Mouse (Mus musculus) lung, embryonic 16.5 days (tissue): ENCODE data around the gene Pdzd8. TPM values are rescaled to one million over a fixed set of nuclear protein-coding genes. Genes with fewer than 3 reads are reported as not detected.
A peak's percentile ranks its signal among the peaks of the same experiment; 100 is the strongest.

ENCODE experiments used
- ATAC-seq: fragments of 200-750 bp; cut with Nextera tagmentation; 2 replicates; pipeline ENCODE4 v1.8.0; 2017; ENCODE audit warnings: low read depth, mild to moderate bottlenecking, moderate library complexity
- H3K27ac ChIP-seq: fragments of 300-500 bp; sonication (generic); 2 replicates; pipeline ENCODE4 v1.5.1; 2014; ENCODE audit warnings: mild to moderate bottlenecking, control low read depth, low read length
- H3K27me3 ChIP-seq: fragments of 300-500 bp; sonication (generic); 2 replicates; pipeline ENCODE4 v1.6.1; 2014; ENCODE audit warnings: low read depth, low read length, mixed read lengths; ENCODE audit not compliant: control insufficient read depth, insufficient read depth
- H3K36me3 ChIP-seq: fragments of 300-500 bp; sonication (generic); 2 replicates; pipeline ENCODE4 v1.6.1; 2014; ENCODE audit warnings: low read length; ENCODE audit not compliant: control insufficient read depth, insufficient read depth
- H3K4me1 ChIP-seq: fragments of 300-500 bp; sonication (generic); replicated peaks from 2 replicates; pipeline ENCODE4 v1.6.1; 2014; ENCODE audit warnings: low read length, mixed read lengths; ENCODE audit not compliant: control insufficient read depth, insufficient read depth
- H3K4me2 ChIP-seq: fragments of 300-500 bp; sonication (generic); 2 replicates; pipeline ENCODE4 v1.6.1; 2014; ENCODE audit warnings: low read depth, low read length, control low read depth
- H3K4me3 ChIP-seq: fragments of 300-500 bp; sonication (generic); 2 replicates; pipeline ENCODE4 v1.5.1; 2014; ENCODE audit warnings: mild to moderate bottlenecking, low read length, control low read depth
- H3K9ac ChIP-seq: fragments of 300-500 bp; sonication (generic); 2 replicates; pipeline ENCODE4 v1.6.1; 2014; ENCODE audit warnings: low read length, control low read depth
- H3K9me3 ChIP-seq: fragments of 300-500 bp; sonication (generic); 2 replicates; pipeline ENCODE4 v1.6.1; 2016; ENCODE audit warnings: low read length; ENCODE audit not compliant: control insufficient read depth
- WGBS: fragments of 180-500 bp; shearing (Covaris S2); extraction: QIAGEN DNeasy Blood & Tissue Kit; methylation state at CpG from one replicate; pipeline ENCODE4 v1.1.7; 2014; 5-methylcytosine and 5-hydroxymethylcytosine counted together
- polyA plus RNA-seq: library from polyadenylated mRNA; unstranded; fragments of >200 nt; fragmentation: Nextera tagmentation; extraction: Ambion mirVana; gene quantifications from 2 replicates; pipeline ENCODE4 v1.2.1, GENCODE M21; 2015

The Pdzd8 gene
- polyA plus RNA-seq, 1 experiment from 2014 or later = 7.2 TPM

DNA sequence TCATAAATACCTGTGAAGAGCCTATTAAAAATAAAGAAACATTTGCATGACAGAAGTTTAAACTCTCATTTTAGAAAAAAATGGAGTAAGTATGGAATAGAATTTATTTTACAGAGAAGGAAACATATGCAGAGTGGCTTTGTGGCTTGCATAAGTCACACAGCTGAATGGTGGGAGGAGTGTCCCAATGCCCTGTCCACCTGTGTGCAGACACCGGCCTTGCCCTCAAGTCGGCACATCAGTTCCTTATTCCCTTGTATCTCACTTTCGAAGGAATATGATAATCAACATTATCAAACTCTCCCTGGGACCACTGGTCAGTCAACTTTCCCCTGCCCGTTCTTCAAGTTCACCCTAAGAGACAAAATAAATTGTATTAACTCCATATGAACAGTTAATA lies 12.3 kb upstream of the Pdzd8 start:
- Histone ChIP-seq H3K36me3 (no peaks in the 10 kb centered on the region), H3K4me1 (no peaks in the 10 kb centered on the region), H3K9ac (no peak overlapping the region), H3K27ac (no peak overlapping the region), H3K4me3 (no peak overlapping the region), H3K4me2 (no peak overlapping the region), H3K27me3 (no peaks in the 10 kb centered on the region), H3K9me3 (no peaks in the 10 kb centered on the region)
- no peak for ATAC-seq
- 78% methylated on average over 4 of the region's 4 CpGs for WGBS

DNA sequence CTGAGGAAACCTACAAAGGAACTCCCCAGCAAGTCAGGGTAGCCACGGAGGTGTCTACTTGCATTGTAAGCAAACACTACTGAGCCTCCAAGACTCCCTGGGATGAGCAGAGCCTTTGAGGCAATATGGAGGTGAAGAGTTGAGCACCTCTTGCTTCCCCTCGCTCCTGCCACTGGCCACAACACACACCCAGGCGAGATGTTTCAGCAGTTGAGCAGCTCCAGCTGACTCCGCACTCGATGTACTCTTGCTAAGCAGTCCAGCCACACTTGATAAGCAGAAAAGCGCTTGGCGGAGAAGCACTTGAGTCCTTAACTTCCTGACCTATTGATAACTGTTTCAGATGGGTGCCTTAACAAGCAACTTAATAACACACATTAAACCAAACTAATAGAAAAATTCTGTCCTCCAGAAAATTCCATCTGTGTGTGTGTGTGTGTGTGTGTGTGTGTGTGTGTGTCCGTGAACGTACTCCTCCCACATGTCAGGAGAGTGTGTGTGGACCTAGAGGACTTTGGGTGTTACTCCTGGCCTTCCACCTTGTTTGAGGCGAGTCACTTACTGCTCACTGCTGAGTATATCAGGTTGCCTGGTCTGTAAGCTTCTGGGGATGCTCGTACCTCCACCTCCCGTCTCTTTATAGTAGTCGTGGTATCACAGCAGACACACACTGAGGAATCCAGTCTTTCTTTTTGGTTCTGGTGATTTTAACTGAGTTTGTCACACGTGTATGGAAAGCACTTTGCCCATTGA lies 11.4 kb upstream of the Pdzd8 start:
- Histone ChIP-seq H3K4me3 (no peak overlapping the region), H3K27me3 (no peaks in the 10 kb centered on the region), H3K27ac (no peak overlapping the region), H3K9me3 (no peaks in the 10 kb centered on the region), H3K9ac (no peak overlapping the region), H3K36me3 (no peaks in the 10 kb centered on the region), H3K4me2 (no peak overlapping the region), H3K4me1 (no peaks in the 10 kb centered on the region)
- 42% methylated on average over 14 of the region's 14 CpGs for WGBS
- no peak for ATAC-seq

DNA sequence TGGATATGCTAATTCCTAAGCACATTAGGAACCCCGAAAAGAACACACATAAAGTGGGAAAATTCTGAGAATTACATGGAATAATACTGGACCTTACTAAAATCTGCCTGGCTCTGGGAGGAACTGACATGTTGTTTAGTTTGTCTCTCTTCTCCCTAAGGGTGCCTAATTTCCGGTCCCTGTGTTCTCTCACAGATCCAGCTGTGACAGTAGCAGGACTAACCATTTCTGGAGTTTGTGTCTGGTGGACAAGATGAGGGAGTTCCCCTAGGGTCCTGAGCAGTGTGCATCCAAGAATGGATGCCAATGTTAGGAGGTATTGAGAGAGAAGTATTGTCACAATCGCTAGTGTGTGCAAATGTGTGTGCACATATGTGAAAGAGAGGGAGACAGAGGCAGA lies 10.8 kb upstream of the Pdzd8 start:
- no peaks in the 10 kb centered on the region for H3K9me3 ChIP-seq
- H3K4me2 ChIP-seq = no peak overlapping the region

DNA sequence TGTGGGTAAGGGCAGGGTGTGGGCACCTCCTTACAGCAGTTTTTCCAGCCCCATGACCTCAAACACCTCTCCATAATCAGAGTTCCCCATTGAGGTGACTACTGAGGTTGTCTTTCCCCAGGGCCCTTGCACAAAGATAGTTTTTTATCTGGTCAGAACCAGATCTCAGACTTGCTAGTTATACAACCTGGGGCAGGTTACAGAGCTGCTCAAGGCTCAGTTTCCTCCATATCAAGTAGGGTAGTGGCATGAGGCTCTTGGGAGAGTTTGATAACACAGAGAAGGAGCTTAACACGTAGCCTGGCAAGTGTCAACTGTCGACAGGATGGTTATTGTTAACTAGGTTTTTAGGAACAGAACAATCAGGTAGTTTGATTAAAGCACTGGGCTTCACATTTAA lies 9.3 kb upstream of the Pdzd8 start:
- Histone ChIP-seq H3K27me3 (no peaks in the 10 kb centered on the region), H3K36me3 (no peaks in the 10 kb centered on the region), H3K4me2 (no peak overlapping the region), H3K9ac (no peak overlapping the region), H3K4me1 (no peaks in the 10 kb centered on the region), H3K4me3 (no peak overlapping the region), H3K27ac (no peak overlapping the region), H3K9me3 (no peaks in the 10 kb centered on the region)
- no peak for ATAC-seq
- WGBS = 31% methylated on average over 2 of the region's 2 CpGs

More for the DNA sequence above, 10.8 kb upstream of the Pdzd8 start:
- Histone ChIP-seq H3K4me3 (no peak overlapping the region), H3K4me1 (no peaks in the 10 kb centered on the region), H3K27me3 (no peaks in the 10 kb centered on the region), H3K36me3 (no peaks in the 10 kb centered on the region), H3K27ac (no peak overlapping the region), H3K9ac (no peak overlapping the region)
- ATAC-seq = no peak
- WGBS = 80% methylated on average over 3 of the region's 3 CpGs

DNA sequence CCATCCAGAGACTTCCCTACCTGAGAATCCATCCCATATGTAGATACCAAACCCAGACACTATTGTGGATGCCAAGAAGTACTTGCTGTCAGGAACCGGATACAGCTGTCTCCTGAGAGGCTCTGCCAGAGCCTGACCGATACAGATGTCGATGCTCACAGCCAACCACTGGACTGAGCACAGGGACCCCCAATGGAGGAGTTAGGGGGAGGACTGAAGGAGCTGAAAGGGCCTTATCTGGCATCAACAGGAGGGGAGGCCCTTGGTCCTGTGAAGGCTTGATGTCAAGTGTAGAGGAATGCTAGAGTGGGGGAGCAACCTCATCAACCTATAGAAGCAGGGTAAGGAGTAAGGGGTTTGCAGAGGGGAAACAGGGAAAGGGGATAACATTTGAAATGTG lies 7.2 kb upstream of the Pdzd8 start:
- Histone ChIP-seq H3K9me3 (no peaks in the 10 kb centered on the region), H3K27me3 (no peaks in the 10 kb centered on the region), H3K4me3 (no peak overlapping the region), H3K36me3 (no peaks in the 10 kb centered on the region), H3K27ac (no peak overlapping the region), H3K4me2 (no peak overlapping the region), H3K4me1 (no peaks in the 10 kb centered on the region), H3K9ac (no peak overlapping the region)
- ATAC-seq = no peak
- WGBS = 51% methylated on average over 3 of the region's 3 CpGs

DNA sequence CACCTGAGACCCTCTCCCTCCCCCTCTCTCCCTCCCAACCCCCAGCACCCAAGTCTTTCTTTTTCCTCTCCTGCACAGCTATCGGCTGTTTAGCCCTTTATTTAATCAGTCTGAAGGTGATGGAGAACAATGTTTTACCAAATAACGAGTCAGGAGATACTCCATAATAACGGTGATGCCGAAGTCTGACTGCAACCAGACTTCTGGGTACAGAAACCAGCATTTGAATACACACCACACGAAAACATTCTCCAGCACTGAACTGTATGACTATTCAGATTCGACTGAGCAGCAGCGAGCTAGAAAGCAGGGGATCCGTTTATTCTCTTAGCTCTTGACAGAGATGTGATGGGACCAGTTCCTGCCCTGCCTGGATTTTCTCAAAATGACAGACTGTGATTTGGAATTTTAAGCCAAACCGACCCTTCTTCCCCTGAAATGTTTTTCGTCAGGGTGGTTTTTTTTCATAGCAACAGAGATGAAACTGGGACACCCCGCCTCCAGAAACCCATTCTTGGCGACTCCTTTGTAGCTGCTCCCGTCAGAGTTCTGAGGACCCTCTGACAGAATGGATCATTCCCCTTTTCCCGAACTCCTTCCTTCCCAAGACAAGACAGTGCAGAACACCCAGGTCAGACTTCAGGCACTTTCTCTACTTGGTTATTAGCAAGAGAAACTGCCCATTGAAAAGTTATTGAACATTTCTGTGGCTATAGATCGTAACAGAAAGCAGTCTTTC lies 5.7 kb upstream of the Pdzd8 start:
- Histone ChIP-seq H3K27me3 (no peaks in the 10 kb centered on the region), H3K4me3 (no peak overlapping the region), H3K9me3 (no peaks in the 10 kb centered on the region), H3K36me3 (no peaks in the 10 kb centered on the region), H3K9ac (no peak overlapping the region), H3K4me1 (peaks cover 2% of the 10 kb centered on the region; the same call in 1 of the 2 replicates), H3K27ac (no peak overlapping the region), H3K4me2 (no peak overlapping the region)
- 57% methylated on average over 15 of the region's 15 CpGs for WGBS
- ATAC-seq = no peak

DNA sequence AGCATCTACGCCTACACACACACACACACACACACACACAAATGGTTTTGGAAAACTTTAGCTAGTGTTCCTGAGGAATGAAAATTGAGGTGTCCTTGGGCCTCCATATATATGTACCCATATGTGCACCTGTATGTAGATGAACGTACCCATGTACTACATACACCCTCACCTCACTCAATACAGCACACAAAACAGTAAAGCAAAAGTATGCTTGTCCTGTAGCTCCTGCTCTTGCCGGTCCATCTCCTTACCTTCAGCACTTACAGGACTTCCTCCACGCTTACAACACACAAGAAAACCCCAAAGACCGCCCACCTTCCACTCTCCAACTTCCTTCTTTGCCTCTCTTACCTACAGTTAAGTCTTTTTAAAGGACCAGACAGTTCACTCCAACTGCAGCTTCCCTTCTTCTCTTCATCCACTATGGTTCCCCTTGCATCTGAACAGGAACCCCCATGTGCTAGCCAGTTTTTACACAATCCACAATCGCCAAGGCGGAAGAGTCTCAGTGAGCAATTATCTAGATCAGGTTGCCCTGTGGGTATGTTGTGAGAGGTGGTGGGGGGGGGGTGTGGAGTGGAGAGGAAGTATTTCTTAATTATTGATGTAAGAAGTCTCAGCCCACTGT lies 4.8 kb upstream of the Pdzd8 start:
- H3K4me3 ChIP-seq = no peak overlapping the region
- no peak overlapping the region for H3K4me2 ChIP-seq
- no peaks in the 10 kb centered on the region for H3K9me3 ChIP-seq
- H3K27me3 ChIP-seq = no peaks in the 10 kb centered on the region
- H3K9ac ChIP-seq = no peak overlapping the region
- 71% methylated on average over 7 of the region's 7 CpGs for WGBS
- H3K27ac ChIP-seq = no peak overlapping the region
- no peak for ATAC-seq
- H3K4me1 ChIP-seq = peaks cover 5% of the 10 kb centered on the region; the same call in 1 of the 2 replicates
- H3K36me3 ChIP-seq = no peaks in the 10 kb centered on the region

DNA sequence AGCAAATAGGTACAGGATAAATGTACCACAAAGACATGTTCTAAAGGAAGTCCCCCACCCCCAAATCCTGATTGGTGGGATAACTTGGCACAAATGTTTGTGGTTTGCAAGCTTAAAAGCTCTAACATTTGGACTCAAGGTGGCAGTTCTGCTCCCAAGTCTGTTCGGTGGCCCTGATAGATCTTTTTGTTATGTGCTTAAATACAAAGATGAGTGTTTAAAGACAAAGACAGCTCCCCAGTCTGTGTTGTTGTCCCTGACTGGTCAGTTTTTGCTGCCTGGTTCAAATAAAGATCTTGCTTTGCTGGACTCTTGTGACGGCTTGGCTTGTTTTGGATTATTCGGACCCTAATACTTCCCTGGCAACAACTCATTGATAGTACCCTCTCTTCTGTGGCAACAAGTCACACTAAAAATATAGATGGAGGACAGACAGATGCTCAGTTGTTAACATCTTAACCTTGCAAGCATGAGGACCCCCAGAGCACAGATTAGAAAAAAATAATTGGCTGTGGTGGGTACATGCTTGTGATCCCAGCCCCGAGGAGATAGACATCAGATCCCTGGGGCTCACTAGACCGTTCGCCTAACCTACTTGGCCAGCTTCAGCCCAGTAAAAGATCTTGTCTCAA lies 3.9 kb upstream of the Pdzd8 start:
- Histone ChIP-seq H3K36me3 (no peaks in the 10 kb centered on the region), H3K4me2 (no peak overlapping the region), H3K9me3 (no peaks in the 10 kb centered on the region), H3K9ac (no peak overlapping the region), H3K27me3 (no peaks in the 10 kb centered on the region), H3K4me1 (peaks cover 5% of the 10 kb centered on the region; the same call in 1 of the 2 replicates), H3K4me3 (no peak overlapping the region), H3K27ac (no peak overlapping the region)
- ATAC-seq = no peak
- 87% methylated on average over 6 of the region's 6 CpGs for whole genome bisulfite sequencing

DNA sequence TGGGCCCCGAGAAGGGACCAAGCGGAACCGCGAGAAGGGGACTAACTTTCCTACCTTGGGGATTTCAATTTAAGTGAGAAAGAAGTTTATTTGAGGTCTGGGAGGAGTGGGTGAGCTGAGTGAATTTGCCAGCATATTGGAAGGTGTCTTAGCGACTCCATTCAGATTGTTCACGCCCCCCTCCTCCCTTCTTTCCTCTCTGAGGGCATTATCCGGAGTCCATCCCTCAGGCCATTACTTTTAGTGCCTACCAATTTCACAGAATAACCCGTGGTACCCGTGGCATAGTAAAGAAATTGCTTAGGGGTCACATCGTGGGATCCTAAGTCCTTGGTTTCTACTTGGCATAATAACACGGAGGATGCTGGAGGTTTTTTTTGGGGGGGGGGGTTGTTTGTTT lies 745 bp upstream of the Pdzd8 start:
- Histone ChIP-seq H3K36me3 (no peaks in the 10 kb centered on the region), H3K4me3 (peak overlapping the region; percentile 88), H3K4me2 (peak overlapping the region; percentile 91), H3K9ac (peak overlapping the region; percentile 90), H3K27ac (peak overlapping the region; percentile 66), H3K4me1 (peaks cover 20% of the 10 kb centered on the region), H3K9me3 (no peaks in the 10 kb centered on the region), H3K27me3 (no peaks in the 10 kb centered on the region)
- ATAC-seq = no peak
- WGBS = 5% methylated on average over 11 of the region's 11 CpGs
